Mouse (Mus musculus) kidney, embryonic 16.5 days (tissue): ENCODE results near the gene Dbndd2. TPM values are rescaled to one million over a fixed set of nuclear protein-coding genes. Genes with fewer than 3 reads are reported as not detected.

Experiments
- polyA plus RNA-seq: library from polyadenylated mRNA; unstranded; fragments of >200 nt; fragmentation: Nextera tagmentation; extraction: Ambion mirVana; gene quantifications from 2 replicates; pipeline ENCODE4 v1.2.1, GENCODE M21; 2015

The Dbndd2 gene
- polyA plus RNA-seq, 1 experiment from 2014 or later, result 18.2 TPM

Other genes with a start within 250 kb of the Dbndd2 start
- gene Svs2, start 247.6 kb upstream of the Dbndd2 start, polyA plus RNA-seq, result not detected in 2 replicates
- gene Svs3b, start 229.5 kb upstream of the Dbndd2 start, polyA plus RNA-seq, result not detected in 2 replicates
- gene Svs4, start 207.6 kb upstream of the Dbndd2 start, polyA plus RNA-seq, result not detected in 2 replicates
- not detected in 2 replicates for gene Svs3a, start 196.8 kb upstream of the Dbndd2 start, polyA plus RNA-seq
- gene Svs6, start 169.4 kb upstream of the Dbndd2 start, polyA plus RNA-seq, result not detected in 2 replicates
- not detected in 2 replicates for gene Svs5, start 153.4 kb upstream of the Dbndd2 start, polyA plus RNA-seq
- 0.41 and 1.00 TPM in 2 replicates for gene Slpi, start 97.0 kb upstream of the Dbndd2 start, polyA plus RNA-seq
- 0.06 and 0.29 TPM in 2 replicates for gene Rbpjl, start 83.0 kb upstream of the Dbndd2 start, polyA plus RNA-seq
- gene Matn4, start 80.9 kb upstream of the Dbndd2 start, polyA plus RNA-seq, result 0.75 and 2.0 TPM in 2 replicates
- 204 and 209 TPM in 2 replicates for gene Sdc4, start 42.2 kb upstream of the Dbndd2 start, polyA plus RNA-seq
- gene Sys1, start 29.1 kb upstream of the Dbndd2 start, polyA plus RNA-seq, result 65.9 and 67.0 TPM in 2 replicates
- gene Gm20458, start 25.1 kb upstream of the Dbndd2 start, polyA plus RNA-seq, result 8.1 and 14.0 TPM in 2 replicates
- gene Trp53tg5, start 12.4 kb upstream of the Dbndd2 start, polyA plus RNA-seq, result not detected in 2 replicates
- 70.7 and 75.8 TPM in 2 replicates for gene Pigt, start 11.4 kb downstream of the Dbndd2 start, polyA plus RNA-seq
- gene Wfdc2, start 76.3 kb downstream of the Dbndd2 start, polyA plus RNA-seq, result 399 and 441 TPM in 2 replicates
- gene Spint3, start 87.4 kb downstream of the Dbndd2 start, polyA plus RNA-seq, result not detected in 2 replicates
- not detected in 2 replicates for gene Wfdc6a, start 99.3 kb downstream of the Dbndd2 start, polyA plus RNA-seq
- not detected in 2 replicates for gene Eppin, start 107.5 kb downstream of the Dbndd2 start, polyA plus RNA-seq
- gene Wfdc6b, start 127.4 kb downstream of the Dbndd2 start, polyA plus RNA-seq, result not detected in 2 replicates
- gene Wfdc8, start 127.5 kb downstream of the Dbndd2 start, polyA plus RNA-seq, result not detected in 2 replicates
- not detected in 2 replicates for gene Wfdc16, start 152.7 kb downstream of the Dbndd2 start, polyA plus RNA-seq
- not detected in 2 replicates for gene Wfdc10, start 169.9 kb downstream of the Dbndd2 start, polyA plus RNA-seq
- gene Wfdc9, start 170.5 kb downstream of the Dbndd2 start, polyA plus RNA-seq, result not detected in 2 replicates
- not detected in 2 replicates for gene Wfdc11, start 188.0 kb downstream of the Dbndd2 start, polyA plus RNA-seq
- 0.97 and 1.3 TPM in 2 replicates for gene Wfdc13, start 199.0 kb downstream of the Dbndd2 start, polyA plus RNA-seq
- 0.49 and 1.2 TPM in 2 replicates for gene Spint4, start 212.4 kb downstream of the Dbndd2 start, polyA plus RNA-seq
- not detected in 2 replicates for gene Spint5, start 229.2 kb downstream of the Dbndd2 start, polyA plus RNA-seq